Mouse (Mus musculus) lung, adult 18-20 months (tissue): Measurements from ENCODE around the gene E030018B13Rik.

Source experiments
- DNase-seq, 2 experiments: peaks; one replicate each; pipeline ENCODE4 v3.0.0; 2022; ENCODE audit warnings: mixed read lengths in 2 of 2

The E030018B13Rik gene

GRCm38 (mm10) chr7:63916268-63916907 is at the start of gene E030018B13Rik:
Gene E030018B13Rik, plus strand, starts transcription at chr7:63916857.
- DNase-seq: no peak

- DNase-seq: no peak
Measured at GRCm38 (mm10) chr7:63868356-63868918, 48.2 kb upstream of the E030018B13Rik start.

- no peak for DNase-seq
Measured at GRCm38 (mm10) chr7:63871698-63872097, 45.0 kb upstream of the E030018B13Rik start.

GRCm38 (mm10) chr7:63873880-63874279 is 42.8 kb upstream of the E030018B13Rik start:
- no peak for DNase-seq

GRCm38 (mm10) chr7:63875686-63876085 is 41.0 kb upstream of the E030018B13Rik start:
- no peak for DNase-seq

DNA sequence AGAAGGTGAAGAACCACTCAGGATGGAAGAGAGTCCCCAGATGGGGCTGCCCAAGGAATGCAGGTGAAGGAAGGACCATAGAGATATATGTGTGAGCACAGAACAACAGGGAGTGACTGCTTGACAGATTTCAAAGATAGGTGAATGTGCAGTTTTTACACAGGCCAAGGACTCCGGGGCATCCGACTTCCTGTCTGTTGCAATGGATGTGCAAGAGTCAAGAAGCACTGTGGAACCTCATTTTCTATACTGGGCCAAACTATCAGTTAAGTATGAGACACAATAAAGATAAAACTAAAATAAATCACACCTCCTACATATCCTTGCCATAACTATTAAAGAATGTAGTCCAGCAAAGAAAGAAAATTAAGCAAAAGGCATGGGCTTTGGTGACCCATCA is 40.0 kb upstream of the E030018B13Rik start:
- no peak for DNase-seq

- no peak for DNase-seq
Measured at GRCm38 (mm10) chr7:63877610-63878009, 39.0 kb upstream of the E030018B13Rik start.

GRCm38 (mm10) chr7:63879583-63879982 is 37.1 kb upstream of the E030018B13Rik start:
- DNase-seq: no peak

GRCm38 (mm10) chr7:63882739-63883138 is 33.9 kb upstream of the E030018B13Rik start:
- DNase-seq: no peak

DNA sequence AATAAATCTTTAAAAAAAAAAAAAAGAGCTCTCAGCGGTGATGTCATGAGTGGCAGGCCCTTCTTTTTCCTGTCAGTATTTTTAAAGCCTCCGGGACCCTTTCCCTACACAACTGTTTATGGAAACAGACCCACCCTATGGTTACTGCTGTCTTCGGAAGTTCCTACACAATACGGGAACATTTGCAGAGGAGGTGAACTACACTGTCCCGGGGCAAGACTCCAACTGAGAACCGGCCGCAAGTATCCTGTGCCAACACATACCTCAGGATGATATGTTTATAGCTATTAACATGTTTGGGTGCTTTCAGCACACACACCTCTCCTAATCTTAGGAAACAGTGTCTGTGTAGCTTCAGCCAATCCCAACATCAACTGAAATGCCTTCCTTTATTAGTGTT is 31.6 kb upstream of the E030018B13Rik start:
- no peak for DNase-seq

DNA sequence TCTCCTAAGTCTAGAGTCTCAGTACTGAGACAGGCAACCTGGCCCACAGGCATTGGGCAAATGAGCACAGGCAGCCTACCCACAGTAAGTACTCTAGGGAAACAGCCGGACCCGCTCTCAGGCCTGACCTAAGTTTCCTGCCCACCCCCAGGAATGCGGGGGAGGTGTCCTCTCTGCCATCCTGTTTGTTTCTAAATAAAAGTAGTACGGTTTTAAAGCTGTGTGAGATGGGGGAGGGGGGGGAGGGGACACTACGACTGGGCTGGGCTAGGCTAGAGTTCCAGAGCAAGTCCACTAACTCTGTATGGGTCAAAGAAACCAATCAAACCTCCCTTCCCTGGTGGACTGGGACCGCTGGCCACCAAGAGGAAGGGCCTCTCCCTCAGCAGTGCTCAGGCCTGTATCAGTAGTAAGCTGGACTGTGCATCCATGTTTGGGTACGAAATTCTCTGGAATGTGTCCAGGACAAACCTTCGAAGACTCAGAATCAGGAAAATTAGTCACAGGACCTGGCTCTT is 29.6 kb upstream of the E030018B13Rik start:
- peak in 1 of 2 experiments; percentile 56 for DNase-seq

GRCm38 (mm10) chr7:63887602-63888123 is 29.0 kb upstream of the E030018B13Rik start:
- DNase-seq: no peak

DNA sequence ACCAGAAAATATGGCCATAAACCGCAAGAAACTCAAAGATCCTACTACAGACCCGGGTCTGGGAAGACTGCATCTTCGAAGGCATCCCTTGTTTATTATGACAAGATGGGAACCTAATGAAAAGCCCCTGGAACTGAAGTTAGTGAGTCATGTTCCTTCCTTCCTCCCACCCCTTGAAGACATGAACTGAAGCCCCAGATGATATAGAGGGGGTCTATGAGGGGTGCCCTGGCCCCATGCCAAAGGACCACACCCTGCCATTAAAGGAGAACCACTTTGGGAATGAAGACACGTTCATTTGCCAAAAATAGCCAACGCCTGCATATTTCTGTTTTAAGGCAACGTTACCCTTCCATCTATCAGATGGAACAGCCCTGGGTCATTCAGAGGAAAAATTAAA is 28.0 kb upstream of the E030018B13Rik start:
- DNase-seq: no peak

DNA sequence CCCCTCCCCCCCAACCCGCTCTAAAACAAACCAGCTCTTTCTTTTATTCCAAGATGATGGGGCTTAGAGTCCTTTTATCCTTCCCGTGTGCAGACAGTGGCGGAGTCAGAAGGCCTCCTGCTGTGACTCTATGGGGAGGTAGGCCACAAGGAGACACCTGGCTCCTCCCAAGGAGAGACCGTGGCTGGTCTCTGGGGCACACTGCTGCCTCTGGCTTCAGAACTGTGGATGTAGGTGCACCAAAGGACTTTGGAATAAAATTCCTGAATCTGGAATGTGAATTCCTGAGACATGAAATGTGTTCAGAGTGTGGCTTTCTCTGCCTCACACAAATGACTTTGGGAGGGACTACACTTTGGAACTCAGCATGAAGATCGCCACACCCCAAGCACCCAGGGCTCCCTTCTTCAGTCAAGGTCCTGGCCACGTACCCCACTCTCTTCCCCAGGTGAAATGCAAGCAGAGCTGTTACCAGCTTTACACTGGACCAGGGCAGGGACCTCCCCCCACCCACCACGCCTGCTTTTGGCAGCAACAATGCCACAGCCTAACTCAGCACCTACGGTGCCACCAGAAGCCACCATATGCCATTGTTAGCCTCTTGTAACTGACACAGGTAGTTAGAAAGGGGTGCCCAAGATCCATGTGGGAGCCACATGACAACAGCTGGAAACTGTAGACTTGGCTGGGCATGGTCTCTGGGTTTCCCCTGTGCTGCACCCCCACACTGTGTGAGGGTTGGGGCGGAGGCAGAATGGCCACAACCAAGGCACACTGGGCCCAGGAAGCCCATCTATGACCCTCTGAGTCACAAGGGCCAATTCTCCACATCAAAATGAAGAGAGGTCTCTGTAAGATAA is 27.3 kb upstream of the E030018B13Rik start:
- no peak for DNase-seq

DNA sequence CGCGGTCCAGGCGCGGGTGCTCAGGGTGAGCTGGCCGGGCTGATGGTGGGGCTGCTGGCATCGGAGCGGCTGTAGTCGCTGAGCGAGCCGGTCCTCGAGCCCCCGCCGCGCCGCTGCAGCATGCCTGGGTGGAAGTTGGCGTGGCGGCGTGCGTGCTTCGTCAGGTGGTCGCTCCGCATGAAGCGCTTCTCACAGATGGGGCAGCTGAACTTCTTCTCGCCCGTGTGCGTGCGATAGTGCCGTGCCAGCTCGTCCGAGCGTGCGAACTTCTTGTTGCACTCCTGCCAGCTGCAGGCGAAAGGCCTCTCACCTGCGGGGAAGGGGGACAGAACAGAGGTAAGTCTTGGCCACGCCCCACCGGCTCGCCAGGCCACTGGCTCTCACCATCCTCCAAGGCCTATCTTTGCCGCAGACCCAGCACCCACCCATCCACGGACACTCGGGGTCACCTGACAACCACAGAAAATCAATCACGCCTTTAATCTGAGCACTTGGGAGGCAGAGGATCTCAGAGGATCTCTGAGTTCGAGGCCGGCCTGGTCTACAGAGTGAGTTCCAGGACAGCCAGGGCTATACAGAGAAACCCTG is 25.1 kb upstream of the E030018B13Rik start:
- DNase-seq: no peak

- DNase-seq: no peak
Measured at GRCm38 (mm10) chr7:63893201-63893600, 23.5 kb upstream of the E030018B13Rik start.

- no peak for DNase-seq
Measured at GRCm38 (mm10) chr7:63893729-63894128, 22.9 kb upstream of the E030018B13Rik start.

GRCm38 (mm10) chr7:63894662-63895061 is 22.0 kb upstream of the E030018B13Rik start:
- DNase-seq: no peak

GRCm38 (mm10) chr7:63895223-63895622 is 21.4 kb upstream of the E030018B13Rik start:
- DNase-seq: no peak

- no peak for DNase-seq
Measured at GRCm38 (mm10) chr7:63896276-63896967, 20.2 kb upstream of the E030018B13Rik start.

DNA sequence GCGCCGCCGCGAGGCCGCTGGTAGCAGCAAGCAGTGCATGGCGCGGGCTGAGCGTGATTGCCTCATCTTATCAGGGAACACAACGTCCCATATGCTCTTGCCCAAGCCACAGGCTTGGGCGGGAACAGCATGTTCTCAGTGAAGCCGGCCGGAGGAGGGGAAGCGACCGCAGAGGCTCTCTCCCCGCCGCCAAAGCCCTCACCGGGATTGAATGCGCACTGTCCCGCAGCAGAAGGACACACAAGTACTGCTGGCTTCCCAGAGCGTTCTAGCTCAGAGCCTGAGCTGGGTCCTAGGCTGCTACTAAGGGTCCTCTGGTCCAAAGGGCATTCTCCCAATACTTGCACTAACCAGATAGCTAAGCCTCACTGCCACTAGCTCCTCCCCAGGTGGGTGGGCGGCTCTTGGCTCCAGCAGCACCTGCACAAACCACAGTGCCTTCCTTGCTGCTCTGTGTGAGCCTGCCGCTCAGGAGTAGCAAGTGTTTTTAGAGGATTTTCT is 19.6 kb upstream of the E030018B13Rik start:
- DNase-seq: peak; percentile 96 to 98

GRCm38 (mm10) chr7:63897655-63898054 is 19.0 kb upstream of the E030018B13Rik start:
- DNase-seq: peak in 1 of 2 experiments; percentile 70
